Comparison of ENCODE assay signal across 21 mouse cellular contexts in genomic region chr2:27834971-27835370, GRCm38 (mm10). TPM values are rescaled to one million over a fixed set of nuclear protein-coding genes. Genes with fewer than 3 reads are reported as not detected.
DNase-seq lines count a peak whose midpoint lies in the region; ATAC-seq and TF ChIP-seq lines count a peak whose summit lies in the region.
"Had no signal": no experiment of that assay in that cellular context is flagged by ENCODE, and none has a peak within 500 bp of the region (broad histone marks: within the 10 kb centered on the region; RNA-seq: fewer than 3 reads in every experiment).

No protein-coding gene starts in this region.

- no peak overlapping the region for H3K4me2 ChIP-seq in heart, embryonic 13.5 days
- no peak overlapping the region for H3K4me2 ChIP-seq in embryonic facial prominence, embryonic 12.5 days (replicated peaks)
- no peak overlapping the region for H3K4me2 ChIP-seq in intestine, embryonic 16.5 days (ENCODE audit: low read depth, low read length)
- no peak overlapping the region for H3K4me2 ChIP-seq in stomach, embryonic 14.5 days (replicated peaks; ENCODE audit: low read depth, low read length)
- H3K4me2 ChIP-seq: heart, embryonic 11.5 days; liver, embryonic 11.5 days; midbrain, embryonic 15.5 days had no signal

- H3K4me3 ChIP-seq in heart, embryonic 13.5 days, result no peak overlapping the region
- no peak overlapping the region for H3K4me3 ChIP-seq in embryonic facial prominence, embryonic 12.5 days
- H3K4me3 ChIP-seq in intestine, embryonic 16.5 days (ENCODE audit: low read length), result no peak overlapping the region
- H3K4me3 ChIP-seq in stomach, embryonic 14.5 days (ENCODE audit: low read depth, low read length), result no peak overlapping the region
- no peak overlapping the region for H3K4me3 ChIP-seq in kidney, adult 2 months (ENCODE audit: insufficient read depth, low read depth, low read length)
- H3K4me3 ChIP-seq: gastrocnemius, adult 2 months; midbrain, embryonic 15.5 days had no signal

- H3K9me3 ChIP-seq in heart, embryonic 13.5 days, result no peaks in the 10 kb centered on the region
- no peaks in the 10 kb centered on the region for H3K9me3 ChIP-seq in embryonic facial prominence, embryonic 12.5 days
- no peaks in the 10 kb centered on the region for H3K9me3 ChIP-seq in intestine, embryonic 16.5 days (ENCODE audit: control insufficient read depth, low read length)
- no peaks in the 10 kb centered on the region for H3K9me3 ChIP-seq in stomach, embryonic 14.5 days (ENCODE audit: control insufficient read depth, low read depth, low read length)
- H3K9me3 ChIP-seq: midbrain, embryonic 15.5 days had no signal

- no peak for DNase-seq in heart, adult 18-20 months
- no peak for DNase-seq in left cerebral cortex, adult 8-10 months (ENCODE audit: low spot score in 2 of 2)
- no peak for DNase-seq in kidney, adult 2 months
- DNase-seq in kidney, postnatal 14 days, result no peak
- DNase-seq: adrenal gland, postnatal 25 days; cerebellum, adult 11-12 months; cerebellum, postnatal 36 days; gastrocnemius, adult 2 months; kidney, postnatal 4 days; layer of hippocampus, adult 9-11 months; lung, adult 18-20 months; right cerebral cortex, postnatal 25 days; thymus, postnatal 14 days had no signal

- H3K9ac ChIP-seq in heart, embryonic 13.5 days, result no peak overlapping the region
- H3K9ac ChIP-seq in embryonic facial prominence, embryonic 12.5 days, result no peak overlapping the region
- no peak overlapping the region for H3K9ac ChIP-seq in intestine, embryonic 16.5 days (ENCODE audit: low read depth, low read length)
- H3K9ac ChIP-seq in stomach, embryonic 14.5 days (replicated peaks; ENCODE audit: low read depth, low read length), result no peak overlapping the region
- H3K9ac ChIP-seq: midbrain, embryonic 15.5 days had no signal

- peak overlapping the region; percentile 89 for H3K27ac ChIP-seq in heart, embryonic 13.5 days (replicated peaks)
- peak overlapping the region; percentile 87 for H3K27ac ChIP-seq in embryonic facial prominence, embryonic 12.5 days
- H3K27ac ChIP-seq in intestine, embryonic 16.5 days (ENCODE audit: low read length), result peak overlapping the region; percentile 95
- peak overlapping the region; percentile 96 for H3K27ac ChIP-seq in stomach, embryonic 14.5 days (ENCODE audit: low read length)
- no peak overlapping the region for H3K27ac ChIP-seq in kidney, adult 2 months (ENCODE audit: insufficient read depth, low read depth, low read length)
- H3K27ac ChIP-seq: gastrocnemius, adult 2 months; midbrain, embryonic 15.5 days had no signal

- H3K4me1 ChIP-seq in heart, embryonic 13.5 days, result peaks cover 30% of the 10 kb centered on the region
- peaks cover 25% of the 10 kb centered on the region for H3K4me1 ChIP-seq in embryonic facial prominence, embryonic 12.5 days
- H3K4me1 ChIP-seq in intestine, embryonic 16.5 days (ENCODE audit: control insufficient read depth, insufficient read depth, low read length), result peaks cover 9% of the 10 kb centered on the region
- peaks cover 17% of the 10 kb centered on the region for H3K4me1 ChIP-seq in stomach, embryonic 14.5 days (ENCODE audit: control insufficient read depth, insufficient read depth, low read length)
- H3K4me1 ChIP-seq in kidney, adult 2 months (ENCODE audit: control insufficient read depth, insufficient read depth, low read length), result no peaks in the 10 kb centered on the region

- WGBS in heart, embryonic 13.5 days, result 71% methylated on average over 4 of the region's 4 CpGs
- WGBS in embryonic facial prominence, embryonic 12.5 days, result 77% methylated on average over 4 of the region's 4 CpGs
- WGBS in intestine, embryonic 16.5 days, result 72% methylated on average over 4 of the region's 4 CpGs
- 63% methylated on average over 4 of the region's 4 CpGs for WGBS in stomach, embryonic 14.5 days
- 92% methylated on average over 4 of the region's 4 CpGs for WGBS in kidney, adult 2 months

- no peak for TF ChIP-seq POLR2A in kidney, adult 2 months (IDR thresholded peaks at IDR 0.05; ENCODE audit: low read depth, low read length)

- no peaks in the 10 kb centered on the region for H3K27me3 ChIP-seq in heart, embryonic 13.5 days (replicated peaks)
- no peaks in the 10 kb centered on the region for H3K27me3 ChIP-seq in embryonic facial prominence, embryonic 12.5 days
- no peaks in the 10 kb centered on the region for H3K27me3 ChIP-seq in intestine, embryonic 16.5 days (replicated peaks; ENCODE audit: control insufficient read depth, insufficient read depth, low read length)
- H3K27me3 ChIP-seq in stomach, embryonic 14.5 days (ENCODE audit: control insufficient read depth, insufficient read depth, low read length), result no peaks in the 10 kb centered on the region
- no peaks in the 10 kb centered on the region for H3K27me3 ChIP-seq in kidney, adult 2 months (replicated peaks; ENCODE audit: control insufficient read depth, insufficient read depth, low read length)
- H3K27me3 ChIP-seq: midbrain, embryonic 15.5 days had no signal

- no peak for ATAC-seq in heart, embryonic 13.5 days (ENCODE audit: extremely low read depth, insufficient number of reproducible peaks, low FRiP score, low TSS enrichment)
- no peak for ATAC-seq in embryonic facial prominence, embryonic 12.5 days (ENCODE audit: insufficient number of reproducible peaks, insufficient read depth, low FRiP score, low TSS enrichment)
- no peak for ATAC-seq in intestine, embryonic 16.5 days
- ATAC-seq in stomach, embryonic 14.5 days (ENCODE audit: insufficient number of reproducible peaks, insufficient read depth, low FRiP score, low read depth), result no peak

- no peak for TF ChIP-seq CTCF in kidney, adult 2 months (conservative IDR thresholded peaks at IDR 0.05; ENCODE audit: insufficient read depth, insufficient read length, low read depth, low read length)

- no peaks in the 10 kb centered on the region for H3K36me3 ChIP-seq in heart, embryonic 13.5 days
- no peaks in the 10 kb centered on the region for H3K36me3 ChIP-seq in embryonic facial prominence, embryonic 12.5 days
- no peaks in the 10 kb centered on the region for H3K36me3 ChIP-seq in intestine, embryonic 16.5 days (ENCODE audit: control insufficient read depth, insufficient read depth, low read length)
- H3K36me3 ChIP-seq in stomach, embryonic 14.5 days (ENCODE audit: control insufficient read depth, insufficient read depth, low read length), result no peaks in the 10 kb centered on the region
- H3K36me3 ChIP-seq in kidney, adult 2 months (ENCODE audit: control insufficient read depth, insufficient read depth, low read length), result no peaks in the 10 kb centered on the region
- H3K36me3 ChIP-seq: midbrain, embryonic 15.5 days had no signal

RNA-seq across cellular contexts. Expression of gene Col5a1, which starts 51.3 kb away (rescaled TPM):
- 44.3 and 48.8 TPM in 2 replicates for polyA plus RNA-seq in heart, embryonic 13.5 days (2015; fragmentation: Nextera tagmentation; extraction: Ambion mirVana)
- 10 to 100 TPM; 14.8 to 17.9 TPM for total RNA-seq in heart, adult 18-20 months (2021)
- 79.0 and 82.1 TPM in 2 replicates for polyA plus RNA-seq in embryonic facial prominence, embryonic 12.5 days (2016; fragmentation: Nextera tagmentation; extraction: Ambion mirVana)
- polyA plus RNA-seq in intestine, embryonic 16.5 days (2015; fragmentation: Nextera tagmentation; extraction: Ambion mirVana), result 78.1 and 80.5 TPM in 2 replicates
- polyA plus RNA-seq in stomach, embryonic 14.5 days (2014; fragmentation: Nextera tagmentation; extraction: Ambion mirVana), result 160 and 167 TPM in 2 replicates
- 1 to 10 TPM; 5.9 to 8.1 (median 7.3) TPM for total RNA-seq in left cerebral cortex, adult 8-10 months (2022)
- 7.5 and 8.1 TPM in 2 replicates for polyA plus RNA-seq in kidney, adult 2 months (2012; rRNA removed)
- total RNA-seq: neutrophil, adult 5-6 weeks had no signal
